In genomic region chr8:119670419-119671091, GRCm38 (mm10) we compare ENCODE assay signal across 7 mouse cellular contexts. TPM values are rescaled to one million over a fixed set of nuclear protein-coding genes. Genes with fewer than 3 reads are reported as not detected.
DNase-seq lines count a peak whose midpoint lies in the region; ATAC-seq and TF ChIP-seq lines count a peak whose summit lies in the region.

No protein-coding gene starts in this region.

- DNase-seq in MEL (ENCODE audit: low read depth, low spot score) = peak; percentile 26
- peak; percentile 69 for DNase-seq in adrenal gland, postnatal 14 days
- peak; percentile 62 to 68 for DNase-seq in heart, postnatal 14 days
- DNase-seq in lung, adult 2 months = peak; percentile 63
- DNase-seq in left cerebral cortex, adult 18-20 months (ENCODE audit: low spot score in 2 of 2) = no peak
- DNase-seq in spleen, postnatal 14 days (ENCODE audit: low spot score in 2 of 2) = no peak

- TF ChIP-seq RAD21 in MEL (IDR thresholded peaks at IDR 0.05; ENCODE audit: low read depth, low read length) = no peak

- 13% methylated on average over 16 of the region's 16 CpGs for WGBS in lung, adult 2 months

- H3K36me3 ChIP-seq in MEL (ENCODE audit: control insufficient read depth in 1 of 2, insufficient read depth in 2 of 2, low read length in 2 of 2) = no peaks in the 10 kb centered on the region

- TF ChIP-seq CTCF in MEL (IDR thresholded peaks at IDR 0.05 in 2 of 3, conservative IDR thresholded peaks at IDR 0.05 in 1 of 3; ENCODE audit: control insufficient read depth in 1 of 3, insufficient read depth in 1 of 3, low read depth in 2 of 3, low read length in 3 of 3, poor library complexity in 1 of 3, severe bottlenecking in 1 of 3) = no peak
- TF ChIP-seq CTCF in lung, adult 2 months (IDR thresholded peaks at IDR 0.05; ENCODE audit: insufficient read depth, low read length) = no peak

- no peaks in the 10 kb centered on the region for H3K4me1 ChIP-seq in MEL (ENCODE audit: control insufficient read depth in 1 of 2, insufficient read depth in 2 of 2, low read length in 2 of 2)
- peaks cover 12% of the 10 kb centered on the region; the same call in 1 of the 2 replicates for H3K4me1 ChIP-seq in lung, adult 2 months (ENCODE audit: control insufficient read depth, insufficient read depth, low read length)

- H3K27ac ChIP-seq in MEL (ENCODE audit: control insufficient read depth, low read depth, low read length) = no peak overlapping the region

- no peaks in the 10 kb centered on the region for H3K9me3 ChIP-seq in MEL (replicated peaks; ENCODE audit: insufficient read depth, low read length)

- H3K27me3 ChIP-seq in MEL (ENCODE audit: control insufficient read depth in 1 of 2, insufficient read depth in 2 of 2, low read length in 2 of 2) = peaks cover 0 to 5% of the 10 kb centered on the region in 2 experiments

- no peak overlapping the region for H3K4me3 ChIP-seq in MEL (ENCODE audit: control insufficient read depth in 1 of 2, insufficient read depth in 1 of 2, low read depth in 2 of 2, low read length in 2 of 2)
- peak overlapping the region; percentile 7 for H3K4me3 ChIP-seq in lung, adult 2 months (replicated peaks; ENCODE audit: extremely low read depth, low read depth, low read length)

- no peaks in the 10 kb centered on the region for H3K79me2 ChIP-seq in MEL (ENCODE audit: control insufficient read depth, insufficient read depth, low read length, poor library complexity)

- ATAC-seq in activated CD4-positive, CD25-positive, alpha-beta regulatory T cell, adult 4 months = no peak

- TF ChIP-seq EP300 in MEL (IDR thresholded peaks at IDR 0.05; ENCODE audit: low read depth in 1 of 2, low read length in 2 of 2) = no peak

- intact Hi-C loops in heart, postnatal 14 days (cut with DNase I) = loop anchor here (10.0 kb wide), 1 partner anchor 256 kb away; no protein-coding TSS in a partner anchor

- TF ChIP-seq POLR2A in MEL (IDR thresholded peaks at IDR 0.05; ENCODE audit: control insufficient read depth in 1 of 2, insufficient read depth in 1 of 2, low read depth in 1 of 2, low read length in 2 of 2, poor library complexity in 1 of 2) = no peak
- TF ChIP-seq POLR2A in lung, adult 2 months (IDR thresholded peaks at IDR 0.05; ENCODE audit: borderline replicate concordance, extremely low read depth, low read depth, low read length) = peak; percentile 56; the same call in 1 of the 2 replicates

- no peak overlapping the region for H3K9ac ChIP-seq in MEL (ENCODE audit: control insufficient read depth, low read depth, low read length, poor library complexity, severe bottlenecking)

TF ChIP-seq in MEL, 35 proteins besides CTCF, POLR2A, EP300 and RAD21:
- TF ChIP-seq GABPA (IDR thresholded peaks at IDR 0.05; ENCODE audit: low read depth, low read length) = no peak
- TF ChIP-seq ETS1 (IDR thresholded peaks at IDR 0.05; ENCODE audit: low read depth, low read length) = peak; percentile 49; the same call in 1 of the 2 replicates

RNA-seq across cellular contexts. Expression of gene Wfdc1, which starts 4.4 kb away (rescaled TPM):
- not detected in 2 replicates for total RNA-seq in MEL (2012; rRNA removed)
- not detected for polyA plus RNA-seq in MEL (2012; ENCODE audit: insufficient read depth in 1 of 2, insufficient read length in 2 of 2, low read depth in 1 of 2, low replicate concordance in 2 of 2, missing spikeins in 1 of 2)
- total RNA-seq in adrenal gland, postnatal 14 days (2021) = 10.4 and 10.7 TPM in 2 replicates
- total RNA-seq in heart, postnatal 14 days (2021) = 10 to 100 TPM; 48.2 to 51.1 TPM
- polyA plus RNA-seq in lung, adult 2 months (2012; rRNA removed) = 122 and 130 TPM in 2 replicates
- total RNA-seq in left cerebral cortex, adult 18-20 months (2021) = 1 to 10 TPM; 8.3 to 10.0 TPM
- not detected for polyA plus RNA-seq in activated CD4-positive, CD25-positive, alpha-beta regulatory T cell, adult 4 months (2017; shearing (Covaris generic))

RNA-seq across cellular contexts. Expression of gene Atp2c2, which starts 29.3 kb away (rescaled TPM):
- total RNA-seq in MEL (2012; rRNA removed) = 0.27 and 0.33 TPM in 2 replicates
- polyA plus RNA-seq in MEL (2012; ENCODE audit: insufficient read depth in 1 of 2, insufficient read length in 2 of 2, low read depth in 1 of 2, low replicate concordance in 2 of 2, missing spikeins in 1 of 2) = under 1 TPM in 1 of 2 experiments, not detected in 1; 0.58 TPM
- total RNA-seq in adrenal gland, postnatal 14 days (2021) = 0.41 TPM in 2 replicates
- total RNA-seq in heart, postnatal 14 days (2021) = under 1 TPM; 0.17 TPM
- polyA plus RNA-seq in lung, adult 2 months (2012; rRNA removed) = 5.4 and 7.2 TPM in 2 replicates
- total RNA-seq in left cerebral cortex, adult 18-20 months (2021) = 1 to 10 TPM; 1.9 to 2.1 TPM
- polyA plus RNA-seq in activated CD4-positive, CD25-positive, alpha-beta regulatory T cell, adult 4 months (2017; shearing (Covaris generic)) = not detected

RNA-seq across cellular contexts. Expression of gene Kcng4, which starts 35.1 kb away (rescaled TPM):
- total RNA-seq in MEL (2012; rRNA removed) = not detected in 2 replicates
- not detected for polyA plus RNA-seq in MEL (2012; ENCODE audit: insufficient read depth in 1 of 2, insufficient read length in 2 of 2, low read depth in 1 of 2, low replicate concordance in 2 of 2, missing spikeins in 1 of 2)
- 0.41 and 0.74 TPM in 2 replicates for total RNA-seq in adrenal gland, postnatal 14 days (2021)
- total RNA-seq in heart, postnatal 14 days (2021) = under 1 TPM; 0.10 to 0.33 TPM
- 0.17 and 0.51 TPM in 2 replicates for polyA plus RNA-seq in lung, adult 2 months (2012; rRNA removed)
- total RNA-seq in left cerebral cortex, adult 18-20 months (2021) = 1 to 10 TPM; 2.1 to 2.9 TPM
- not detected for polyA plus RNA-seq in activated CD4-positive, CD25-positive, alpha-beta regulatory T cell, adult 4 months (2017; shearing (Covaris generic))

RNA-seq across cellular contexts. Expression of gene Adad2, which starts 58.0 kb away (rescaled TPM):
- not detected in 2 replicates for total RNA-seq in MEL (2012; rRNA removed)
- polyA plus RNA-seq in MEL (2012; ENCODE audit: insufficient read depth in 1 of 2, insufficient read length in 2 of 2, low read depth in 1 of 2, low replicate concordance in 2 of 2, missing spikeins in 1 of 2) = not detected
- not detected in 2 replicates for total RNA-seq in adrenal gland, postnatal 14 days (2021)
- total RNA-seq in heart, postnatal 14 days (2021) = not detected
- polyA plus RNA-seq in lung, adult 2 months (2012; rRNA removed) = not detected in 2 replicates
- total RNA-seq in left cerebral cortex, adult 18-20 months (2021) = under 1 TPM; 0.37 to 0.45 TPM
- polyA plus RNA-seq in activated CD4-positive, CD25-positive, alpha-beta regulatory T cell, adult 4 months (2017; shearing (Covaris generic)) = not detected

Comparison
In these comparisons a context has a peak if more than half of its experiments do, and no peak if none do; other contexts are left out.
1. DNase-seq: peak in MEL (single experiment), adrenal gland, postnatal 14 days (single experiment), heart, postnatal 14 days (2 of 2) and lung, adult 2 months (single experiment); none in left cerebral cortex, adult 18-20 months (0 of 2) and spleen, postnatal 14 days (0 of 2).